Mouse (Mus musculus): ENCODE data around the gene Dbn1.
"Not testable (repeated sequence)": the region's sequence is repeated elsewhere in the genome, so short reads cannot be mapped to it uniquely, and the experiment has no call there.

Dbn1 gene

DNA sequence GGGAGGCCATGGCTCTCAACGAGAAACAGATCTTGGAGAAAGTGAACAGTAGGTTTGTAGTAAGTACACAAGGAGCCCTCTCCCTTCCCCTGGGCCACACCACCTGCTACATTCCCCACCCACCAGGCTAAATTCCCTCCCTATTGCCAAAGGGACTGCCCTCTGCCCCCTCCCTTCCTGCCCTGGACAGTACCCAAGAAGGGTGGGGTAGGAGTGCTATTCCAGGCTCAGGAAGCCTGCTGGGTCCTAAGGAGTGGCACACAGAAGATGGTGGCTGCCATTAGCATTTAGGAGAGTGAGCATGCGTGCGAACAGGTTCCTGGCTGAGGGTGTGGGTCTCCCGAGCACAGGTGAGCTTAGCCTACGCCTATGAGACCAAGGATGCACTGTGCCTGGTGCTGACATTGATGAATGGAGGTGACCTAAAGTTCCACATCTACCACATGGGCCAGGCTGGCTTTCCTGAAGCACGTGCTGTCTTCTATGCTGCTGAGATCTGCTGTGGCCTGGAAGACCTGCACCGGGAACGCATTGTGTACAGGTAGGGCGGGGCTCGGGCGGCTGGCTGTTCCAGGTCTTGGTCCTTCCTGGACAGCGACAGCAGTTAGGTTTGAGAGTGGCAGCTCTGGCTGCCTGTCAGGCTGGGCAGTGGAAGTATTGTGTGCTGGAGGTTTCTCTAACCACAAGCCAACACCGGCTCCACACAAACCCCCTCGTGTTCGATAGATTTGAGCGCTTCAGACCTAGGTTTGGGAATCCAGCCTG, 35.9 kb downstream of the Dbn1 start:
- DNase-seq (ENCODE audit: inconsistent age in 2 of 2, low spot score in 1 of 2), result peak in 1 of 2 experiments; percentile 56

- no peak for DNase-seq (ENCODE audit: inconsistent age in 2 of 2, low spot score in 1 of 2)
Observed at GRCm38 (mm10) chr13:55451296-55451695, 36.6 kb downstream of the Dbn1 start.

GRCm38 (mm10) chr13:55450511-55450980, 37.4 kb downstream of the Dbn1 start:
- peak; percentile 92 to 94 for DNase-seq (ENCODE audit: inconsistent age in 2 of 2, low spot score in 1 of 2)

GRCm38 (mm10) chr13:55449679-55450441, 38.1 kb downstream of the Dbn1 start:
- DNase-seq (ENCODE audit: inconsistent age in 2 of 2, low spot score in 1 of 2), result peak in 1 of 2 experiments; percentile 21

DNA sequence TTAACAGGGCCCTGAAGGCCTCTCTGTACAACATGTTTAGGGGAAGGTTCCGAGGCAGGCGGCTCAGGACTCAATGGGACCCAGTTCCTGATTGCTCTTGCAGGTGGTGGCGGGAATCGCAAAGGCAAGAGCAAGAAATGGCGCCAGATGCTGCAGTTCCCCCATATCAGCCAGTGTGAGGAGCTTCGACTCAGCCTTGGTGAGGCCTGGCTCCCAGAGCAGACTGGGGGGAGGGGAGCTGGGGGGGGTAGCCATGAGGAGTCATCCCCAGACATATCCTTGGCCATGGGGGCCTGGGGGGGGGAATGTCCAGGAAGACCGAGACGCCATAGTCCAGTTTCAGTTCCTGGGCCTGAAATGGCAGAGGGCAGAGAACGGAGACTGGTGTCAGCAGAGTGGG, 38.7 kb downstream of the Dbn1 start:
- peak in 1 of 2 experiments; percentile 16 for DNase-seq (ENCODE audit: inconsistent age in 2 of 2, low spot score in 1 of 2)

DNA sequence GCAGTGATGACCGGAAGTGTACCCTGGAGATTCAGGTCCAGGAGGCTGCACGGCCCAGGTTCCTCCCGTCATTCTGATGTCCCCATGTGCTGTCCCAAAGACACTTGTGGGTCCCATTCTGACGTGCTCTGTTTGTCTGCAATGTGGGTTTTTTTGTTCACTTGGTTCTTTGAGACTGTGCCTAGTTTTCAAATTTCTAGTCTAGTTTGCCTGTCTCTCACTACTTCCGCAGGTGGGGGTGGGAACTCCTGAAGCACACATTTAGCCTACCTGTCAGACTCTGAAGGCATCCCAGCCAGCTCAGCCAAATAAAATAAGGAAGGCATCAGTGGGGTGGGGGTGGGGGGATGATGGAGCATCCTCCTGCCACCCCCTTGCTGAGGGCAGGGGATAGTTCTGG, 39.8 kb downstream of the Dbn1 start:
- no peak for DNase-seq (ENCODE audit: inconsistent age in 2 of 2, low spot score in 1 of 2)

- peak in 1 of 2 experiments; percentile 16 for DNase-seq (ENCODE audit: inconsistent age in 2 of 2, low spot score in 1 of 2)
Observed at GRCm38 (mm10) chr13:55447543-55447943, 40.4 kb downstream of the Dbn1 start.

GRCm38 (mm10) chr13:55446483-55447105, 41.3 kb downstream of the Dbn1 start:
- DNase-seq (ENCODE audit: inconsistent age in 2 of 2, low spot score in 1 of 2), result peak in 1 of 2 experiments; percentile 58

- no peak for DNase-seq (ENCODE audit: inconsistent age in 2 of 2, low spot score in 1 of 2)
Observed at GRCm38 (mm10) chr13:55445361-55446091, 42.4 kb downstream of the Dbn1 start.

DNA sequence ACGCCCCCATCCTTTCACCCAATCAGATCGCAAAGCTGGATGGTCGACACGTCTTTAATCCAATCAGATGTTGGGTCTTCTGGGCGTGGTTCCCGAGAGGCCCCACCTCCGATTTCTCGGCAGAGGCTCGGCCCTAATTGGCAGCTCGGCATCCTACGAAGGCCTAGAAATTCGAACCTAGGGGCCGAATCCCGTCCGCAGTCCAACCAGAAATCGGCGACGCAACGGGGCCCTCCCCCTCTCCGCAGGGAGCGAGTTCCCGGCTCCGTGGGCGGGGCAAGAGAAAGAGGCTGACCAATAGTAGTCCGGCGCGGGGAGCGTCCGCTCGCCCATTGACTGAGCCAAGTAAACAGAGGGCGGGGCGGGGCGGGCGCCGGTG, 43.0 kb downstream of the Dbn1 start, which contains the start of gene Grk6:
Grk6 (plus strand) TSS at position 136 of the 379 bp plus-strand sequence.
- peak; percentile 100 for DNase-seq (ENCODE audit: inconsistent age in 2 of 2, low spot score in 1 of 2)

- DNase-seq (ENCODE audit: inconsistent age in 2 of 2, low spot score in 1 of 2), result no peak
Observed at GRCm38 (mm10) chr13:55444286-55444936, 43.5 kb downstream of the Dbn1 start.

- DNase-seq (ENCODE audit: inconsistent age in 2 of 2, low spot score in 1 of 2), result no peak
Observed at GRCm38 (mm10) chr13:55443799-55444285, 44.1 kb downstream of the Dbn1 start.

DNA sequence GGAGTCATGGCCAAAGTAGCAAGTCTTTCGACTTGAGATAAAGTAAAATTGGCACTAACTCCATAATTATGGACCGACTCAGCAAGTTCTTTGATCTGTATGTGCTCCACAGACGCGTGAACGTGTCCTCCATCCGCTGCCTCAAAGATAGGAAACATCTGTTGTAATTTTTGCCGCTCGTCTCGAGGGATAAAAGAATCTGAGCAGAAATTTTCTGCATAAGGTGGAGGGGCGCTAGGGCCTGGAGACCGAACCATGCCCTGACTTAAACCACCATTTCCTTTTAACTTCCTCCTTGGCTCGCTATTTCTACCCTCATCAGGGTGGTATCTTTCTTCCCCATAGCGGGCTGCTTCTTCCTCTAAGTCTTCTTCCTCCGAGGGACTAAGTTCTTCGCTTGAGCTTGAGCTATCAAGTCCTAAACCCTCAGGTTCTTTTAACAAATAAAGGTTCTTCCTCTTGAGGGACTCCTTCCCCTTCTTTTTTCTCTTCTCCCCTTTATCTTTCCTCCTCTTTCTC, 50.7 kb downstream of the Dbn1 start:
- DNase-seq (ENCODE audit: inconsistent age in 2 of 2, low spot score in 1 of 2), result not testable (repeated sequence)

DNA sequence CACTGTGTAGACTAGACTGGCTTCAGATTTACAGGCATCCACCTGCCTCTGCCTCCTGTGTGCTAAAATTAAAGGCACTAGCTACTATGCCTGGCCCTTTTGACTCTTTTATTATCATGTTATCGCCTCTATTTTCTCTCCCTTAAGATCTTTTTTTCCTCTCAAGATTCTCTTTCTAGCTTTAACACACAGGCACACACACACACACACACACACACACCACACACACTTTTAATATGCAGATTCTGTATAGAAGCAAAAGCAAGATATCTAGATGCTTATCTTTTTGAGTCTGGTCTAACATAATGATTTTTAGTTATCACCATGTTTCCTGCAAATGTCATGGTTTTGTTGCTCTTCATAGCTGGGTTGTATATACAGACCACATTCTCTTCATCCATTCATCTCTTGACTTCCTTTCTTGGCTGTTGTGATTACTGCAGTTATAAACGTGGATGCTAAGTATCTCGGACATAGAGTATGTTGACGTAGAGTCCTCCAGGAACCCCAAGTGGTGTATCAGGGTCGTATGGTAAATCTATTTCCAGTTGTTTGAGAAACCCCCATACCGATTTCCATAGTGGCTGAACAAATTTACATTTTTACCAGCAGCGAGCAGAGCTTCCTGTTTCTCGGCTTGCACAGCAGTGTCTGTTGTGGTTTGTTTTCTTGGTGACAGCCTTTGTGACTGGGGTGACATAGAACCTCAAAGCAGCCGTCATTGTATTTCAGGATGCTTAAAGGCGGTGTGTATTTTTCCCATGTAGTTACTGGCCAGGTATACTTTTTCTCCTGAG, 55.8 kb downstream of the Dbn1 start:
- DNase-seq (ENCODE audit: inconsistent age in 2 of 2, low spot score in 1 of 2), result no peak

GRCm38 (mm10) chr13:55430566-55430965, 57.3 kb downstream of the Dbn1 start:
- peak; percentile 75 to 85 for DNase-seq (ENCODE audit: inconsistent age in 2 of 2, low spot score in 1 of 2)

DNA sequence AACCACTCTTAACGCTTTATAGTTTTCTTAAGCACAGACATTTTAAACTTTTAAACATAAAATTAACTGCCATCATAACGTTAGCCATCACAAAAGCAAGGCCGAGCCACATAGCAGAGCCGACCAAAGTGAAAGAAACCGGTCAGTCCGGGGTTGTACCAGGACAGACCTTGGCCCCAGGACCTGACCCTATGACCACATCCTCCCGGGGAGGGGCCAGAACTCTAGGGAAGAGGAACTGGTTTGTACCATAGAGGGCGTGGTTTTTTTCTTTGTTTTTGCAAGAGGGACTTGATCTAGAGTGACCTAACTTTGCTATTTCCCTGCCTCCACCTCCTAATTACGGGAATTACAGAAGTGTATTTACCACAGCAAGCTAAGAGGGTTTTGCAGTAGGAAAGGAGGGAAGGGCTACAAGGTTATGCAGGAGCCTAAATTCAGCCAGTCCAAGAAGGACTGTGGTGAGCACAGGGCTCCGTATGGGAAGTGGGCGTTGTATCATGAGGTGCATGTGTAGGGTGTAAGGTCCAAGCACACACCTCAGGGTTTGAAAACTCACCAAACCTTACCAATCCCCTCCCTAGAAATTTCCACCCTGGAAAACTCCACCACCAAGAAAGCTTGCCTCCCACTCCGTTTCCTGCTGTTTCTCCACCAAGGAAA, 58.6 kb downstream of the Dbn1 start:
- peak; percentile 75 to 90 for DNase-seq (ENCODE audit: inconsistent age in 2 of 2, low spot score in 1 of 2)

- no peak for DNase-seq (ENCODE audit: inconsistent age in 2 of 2, low spot score in 1 of 2)
Observed at GRCm38 (mm10) chr13:55426613-55427012, 61.3 kb downstream of the Dbn1 start, which contains the start of gene F12. Gene F12 (minus strand): TSS chr13:55426793.

Measured in adrenal gland, adult (tissue).